Mouse (Mus musculus) hindbrain, embryonic 15.5 days (tissue): Measurements from ENCODE around the gene Adam11. TPM values are rescaled to one million over a fixed set of nuclear protein-coding genes. Genes with fewer than 3 reads are reported as not detected.
"Not testable (repeated sequence)": the region's sequence is repeated elsewhere in the genome, so short reads cannot be mapped to it uniquely, and the experiment has no call there.

Experiments used
- ATAC-seq: fragments of 200-750 bp; cut with Nextera tagmentation; 2 replicates; pipeline ENCODE4 v1.8.0; 2017; ENCODE audit warnings: low read depth, moderate number of reproducible peaks, moderate TSS enrichment; ENCODE audit not compliant: low FRiP score
- H3K27ac ChIP-seq: fragments of 300-500 bp; sonication (generic); replicated peaks from 2 replicates; pipeline ENCODE4 v1.5.1; 2015; ENCODE audit warnings: mild to moderate bottlenecking, inconsistent platforms
- H3K27me3 ChIP-seq: fragments of 300-500 bp; sonication (generic); 2 replicates; pipeline ENCODE4 v1.6.1; 2015; ENCODE audit warnings: control low read depth, inconsistent platforms
- H3K36me3 ChIP-seq: fragments of 300-500 bp; sonication (generic); 2 replicates; pipeline ENCODE4 v1.6.1; 2015; ENCODE audit warnings: control low read depth, inconsistent platforms
- H3K4me1 ChIP-seq: fragments of 300-500 bp; sonication (generic); replicated peaks from 2 replicates; pipeline ENCODE4 v1.6.1; 2015; ENCODE audit warnings: control low read depth, inconsistent platforms
- H3K4me2 ChIP-seq: fragments of 300-500 bp; sonication (generic); 2 replicates; pipeline ENCODE4 v1.6.1; 2015; ENCODE audit warnings: moderate library complexity, mild to moderate bottlenecking, inconsistent platforms
- H3K4me3 ChIP-seq: fragments of 300-500 bp; sonication (generic); 2 replicates; pipeline ENCODE4 v1.5.1; 2015; ENCODE audit warnings: mild to moderate bottlenecking, inconsistent platforms
- H3K9ac ChIP-seq: fragments of 300-500 bp; sonication (generic); 2 replicates; pipeline ENCODE4 v1.6.1; 2015; ENCODE audit warnings: inconsistent platforms
- H3K9me3 ChIP-seq: fragments of 300-500 bp; sonication (generic); 2 replicates; pipeline ENCODE4 v1.6.1; 2016; ENCODE audit warnings: control low read depth, inconsistent platforms
- WGBS: fragments of 180-500 bp; shearing (Covaris S2); methylation state at CpG from one replicate; pipeline ENCODE4 v1.1.7; 2015; 5-methylcytosine and 5-hydroxymethylcytosine counted together
- polyA plus RNA-seq: library from polyadenylated mRNA; unstranded; fragments of >200 nt; fragmentation: Nextera tagmentation; extraction: Ambion mirVana; gene quantifications from 2 replicates; pipeline ENCODE4 v1.2.1, GENCODE M21; 2015

Adam11 gene
- polyA plus RNA-seq, result 25.6 and 25.9 TPM in 2 replicates

DNA sequence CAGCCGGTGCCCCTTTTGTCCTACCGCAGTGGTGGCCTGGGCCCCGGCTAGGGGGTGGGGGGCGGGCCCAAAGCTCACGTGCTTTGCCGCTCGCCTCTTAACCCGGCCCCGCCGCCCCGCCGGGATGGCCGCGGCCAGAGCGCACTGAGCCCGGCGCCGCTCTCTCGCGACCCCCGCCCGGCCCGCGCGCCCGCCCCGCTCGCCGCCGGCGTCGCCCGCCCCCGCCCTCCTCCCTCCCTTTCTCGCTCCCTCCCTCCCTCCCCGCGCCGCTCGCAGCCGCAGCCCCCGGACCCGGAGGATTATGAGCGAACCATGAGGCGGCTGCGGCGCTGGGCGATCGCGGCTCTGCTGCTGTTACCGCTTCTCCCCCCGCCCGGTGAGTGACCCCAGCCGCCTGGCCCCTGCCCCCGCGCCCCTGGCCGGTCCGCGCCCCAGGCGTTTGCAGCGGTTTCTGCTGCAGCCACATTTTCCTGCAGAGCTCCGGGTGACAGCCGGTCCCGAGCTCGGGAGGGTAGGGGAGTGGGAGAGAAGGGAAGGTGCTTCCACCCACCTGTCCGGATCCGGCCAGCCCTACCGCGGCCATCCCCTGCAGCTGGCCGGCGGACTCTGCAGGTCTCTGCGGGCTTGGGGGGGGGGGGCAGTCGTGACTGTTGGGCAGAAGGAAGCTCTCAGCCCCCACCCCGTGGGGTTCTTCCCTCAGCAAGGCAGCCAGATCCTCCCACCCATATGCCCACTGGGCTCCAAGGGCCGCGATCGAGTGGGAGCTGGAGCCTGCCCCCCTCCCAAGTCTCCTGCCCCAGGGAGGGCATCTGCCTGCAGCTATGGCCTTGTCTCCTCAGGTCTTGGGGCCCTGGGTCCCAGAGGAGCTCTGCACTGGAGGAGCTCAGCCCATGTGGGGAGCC lies at the start of gene Adam11:
TSS of gene Adam11 (plus strand) at position 131 of the 902 bp plus-strand sequence.
- no peaks in the 10 kb centered on the region for H3K9me3 ChIP-seq
- H3K9ac ChIP-seq, result peak within 1 kb of the TSS; percentile 96
- 1% methylated on average over 54 of the region's 76 CpGs for WGBS
- peak; percentile 52 for ATAC-seq
- H3K27me3 ChIP-seq, result no peaks in the 10 kb centered on the region
- H3K36me3 ChIP-seq, result no peaks in the 10 kb centered on the region
- H3K4me3 ChIP-seq, result peak within 1 kb of the TSS; percentile 88
- H3K4me2 ChIP-seq, result peak within 1 kb of the TSS; percentile 96
- H3K4me1 ChIP-seq, result peaks cover 24% of the 10 kb centered on the region
- H3K27ac ChIP-seq, result peak within 1 kb of the TSS; percentile 71

GRCm38 (mm10) chr11:102712411-102712810 lies 48.8 kb upstream of the Adam11 start:
- Histone ChIP-seq H3K4me1 (no peaks in the 10 kb centered on the region), H3K36me3 (no peaks in the 10 kb centered on the region), H3K27me3 (no peaks in the 10 kb centered on the region), H3K4me3 (no peak overlapping the region), H3K4me2 (no peak overlapping the region), H3K9ac (no peak overlapping the region), H3K27ac (no peak overlapping the region), H3K9me3 (no peaks in the 10 kb centered on the region)
- WGBS, result 90% methylated on average over 4 of the region's 4 CpGs
- ATAC-seq, result no peak

GRCm38 (mm10) chr11:102714578-102714977 lies 46.7 kb upstream of the Adam11 start:
- not testable (repeated sequence) for H3K9ac ChIP-seq, H3K4me3 ChIP-seq, H3K27ac ChIP-seq, H3K4me2 ChIP-seq, H3K9me3 ChIP-seq, H3K36me3 ChIP-seq, H3K27me3 ChIP-seq, H3K4me1 ChIP-seq, ATAC-seq
- WGBS, result 87% methylated on average over 2 of the region's 2 CpGs

- no peak overlapping the region for H3K4me3 ChIP-seq
- H3K36me3 ChIP-seq, result no peaks in the 10 kb centered on the region
- no peaks in the 10 kb centered on the region for H3K9me3 ChIP-seq
- no peaks in the 10 kb centered on the region for H3K27me3 ChIP-seq
- ATAC-seq, result no peak
- H3K27ac ChIP-seq, result no peak overlapping the region
- no peak overlapping the region for H3K9ac ChIP-seq
- H3K4me2 ChIP-seq, result no peak overlapping the region
- 73% methylated on average over 7 of the region's 7 CpGs for WGBS
- no peaks in the 10 kb centered on the region for H3K4me1 ChIP-seq
These were observed 45.1 kb upstream of the Adam11 start for GRCm38 (mm10) chr11:102716135-102716534.

GRCm38 (mm10) chr11:102725574-102725973 lies 35.7 kb upstream of the Adam11 start:
- WGBS, result 36% methylated on average over 3 of the region's 3 CpGs
- no peaks in the 10 kb centered on the region for H3K4me1 ChIP-seq
- no peak overlapping the region for H3K27ac ChIP-seq
- no peaks in the 10 kb centered on the region for H3K9me3 ChIP-seq
- no peak overlapping the region for H3K4me2 ChIP-seq
- no peak overlapping the region for H3K4me3 ChIP-seq
- no peak for ATAC-seq
- H3K27me3 ChIP-seq, result no peaks in the 10 kb centered on the region
- no peak overlapping the region for H3K9ac ChIP-seq
- H3K36me3 ChIP-seq, result no peaks in the 10 kb centered on the region

- WGBS, result 40% methylated on average over 7 of the region's 7 CpGs
- no peak overlapping the region for H3K9ac ChIP-seq
- H3K27me3 ChIP-seq, result no peaks in the 10 kb centered on the region
- H3K4me3 ChIP-seq, result no peak overlapping the region
- H3K27ac ChIP-seq, result no peak overlapping the region
- H3K4me2 ChIP-seq, result no peak overlapping the region
- no peaks in the 10 kb centered on the region for H3K9me3 ChIP-seq
- H3K36me3 ChIP-seq, result no peaks in the 10 kb centered on the region
- no peaks in the 10 kb centered on the region for H3K4me1 ChIP-seq
- no peak for ATAC-seq
These were observed 32.6 kb upstream of the Adam11 start for GRCm38 (mm10) chr11:102728614-102729013.

GRCm38 (mm10) chr11:102729835-102730234 lies 31.4 kb upstream of the Adam11 start:
- no peak overlapping the region for H3K27ac ChIP-seq
- H3K4me1 ChIP-seq, result no peaks in the 10 kb centered on the region
- H3K27me3 ChIP-seq, result no peaks in the 10 kb centered on the region
- H3K4me3 ChIP-seq, result no peak overlapping the region
- no peaks in the 10 kb centered on the region for H3K9me3 ChIP-seq
- no peak overlapping the region for H3K4me2 ChIP-seq
- no peak overlapping the region for H3K9ac ChIP-seq
- ATAC-seq, result no peak
- WGBS, result 93% methylated on average over 3 of the region's 3 CpGs
- H3K36me3 ChIP-seq, result no peaks in the 10 kb centered on the region

GRCm38 (mm10) chr11:102731366-102731765 lies 29.9 kb upstream of the Adam11 start:
- no peak overlapping the region for H3K9ac ChIP-seq
- H3K4me1 ChIP-seq, result no peaks in the 10 kb centered on the region
- WGBS, result 91% methylated on average over 6 of the region's 6 CpGs
- no peak overlapping the region for H3K4me2 ChIP-seq
- H3K4me3 ChIP-seq, result no peak overlapping the region
- no peaks in the 10 kb centered on the region for H3K9me3 ChIP-seq
- H3K36me3 ChIP-seq, result no peaks in the 10 kb centered on the region
- no peaks in the 10 kb centered on the region for H3K27me3 ChIP-seq
- ATAC-seq, result no peak
- H3K27ac ChIP-seq, result no peak overlapping the region

- no peak overlapping the region for H3K27ac ChIP-seq
- no peaks in the 10 kb centered on the region for H3K4me1 ChIP-seq
- no peak for ATAC-seq
- WGBS, result 74% methylated on average over 5 of the region's 5 CpGs
- H3K4me2 ChIP-seq, result no peak overlapping the region
- H3K27me3 ChIP-seq, result no peaks in the 10 kb centered on the region
- H3K4me3 ChIP-seq, result no peak overlapping the region
- H3K9ac ChIP-seq, result no peak overlapping the region
- no peaks in the 10 kb centered on the region for H3K36me3 ChIP-seq
- no peaks in the 10 kb centered on the region for H3K9me3 ChIP-seq
These were observed 28.1 kb upstream of the Adam11 start for GRCm38 (mm10) chr11:102733146-102733545.

DNA sequence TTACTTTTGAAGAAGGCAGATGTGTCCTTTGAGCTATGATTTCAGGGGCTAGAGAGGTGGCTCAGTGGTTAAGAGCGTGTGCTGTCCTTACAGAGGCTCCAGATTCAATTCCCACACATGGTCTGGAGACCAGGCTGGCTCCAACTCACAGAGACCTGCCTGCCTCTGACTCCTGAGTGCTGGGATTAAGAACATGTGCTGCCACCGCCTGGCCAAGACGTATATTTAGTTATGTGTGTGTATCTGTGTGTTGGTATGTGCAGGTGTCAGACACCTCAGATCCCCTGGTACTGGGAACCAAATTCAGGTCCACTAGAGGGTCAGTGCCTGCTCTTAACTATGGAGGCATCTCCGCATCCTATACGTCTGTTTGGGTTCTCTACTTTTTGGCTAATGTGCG lies 26.3 kb upstream of the Adam11 start:
- whole genome bisulfite sequencing, result 92% methylated on average over 6 of the region's 6 CpGs
- no peak overlapping the region for H3K4me2 ChIP-seq
- no peak overlapping the region for H3K9ac ChIP-seq
- H3K4me3 ChIP-seq, result no peak overlapping the region
- no peak overlapping the region for H3K27ac ChIP-seq
- ATAC-seq, result no peak
- H3K9me3 ChIP-seq, result no peaks in the 10 kb centered on the region
- peaks cover 13% of the 10 kb centered on the region for H3K4me1 ChIP-seq
- no peaks in the 10 kb centered on the region for H3K27me3 ChIP-seq
- no peaks in the 10 kb centered on the region for H3K36me3 ChIP-seq

GRCm38 (mm10) chr11:102738046-102738445 lies 23.2 kb upstream of the Adam11 start:
- Histone ChIP-seq H3K4me2 (no peak overlapping the region), H3K36me3 (no peaks in the 10 kb centered on the region), H3K9me3 (no peaks in the 10 kb centered on the region), H3K27me3 (no peaks in the 10 kb centered on the region), H3K27ac (no peak overlapping the region), H3K4me3 (no peak overlapping the region), H3K4me1 (peaks cover 34% of the 10 kb centered on the region), H3K9ac (no peak overlapping the region)
- ATAC-seq, result no peak
- WGBS, result 87% methylated on average over 3 of the region's 3 CpGs

DNA sequence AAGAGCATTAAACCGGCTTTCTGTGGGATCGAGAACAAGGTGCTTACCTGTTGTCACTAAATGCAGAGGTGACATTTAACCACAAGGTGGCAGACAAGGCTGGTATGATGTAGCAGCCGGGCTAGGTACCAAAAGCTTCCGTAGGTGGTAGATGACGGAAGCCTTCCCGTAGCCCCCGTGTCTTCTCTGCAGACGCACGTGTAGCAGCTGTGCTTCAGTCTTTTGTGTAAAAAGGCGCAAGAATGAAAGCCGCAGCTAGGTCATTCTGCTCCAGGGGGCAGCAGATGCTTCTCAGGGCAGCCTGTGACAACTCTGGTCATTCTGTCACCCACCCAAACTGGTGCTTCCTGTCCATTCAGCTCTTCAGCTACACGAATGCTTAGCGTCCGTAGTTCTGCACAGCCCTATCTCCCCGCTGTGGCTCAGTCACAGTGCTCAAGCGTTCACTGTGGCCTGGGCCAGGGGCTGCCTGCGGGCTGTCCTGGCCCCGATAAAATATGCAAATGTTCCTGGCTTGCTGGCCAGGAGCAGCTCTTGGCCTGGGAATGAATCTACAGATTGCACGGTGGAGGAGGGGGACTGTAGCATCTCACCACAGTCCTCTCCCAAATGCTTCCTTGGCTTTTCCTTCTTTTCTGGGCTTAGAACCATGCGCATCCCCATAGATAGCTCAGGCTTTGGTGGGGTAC lies 21.8 kb upstream of the Adam11 start:
- WGBS, result 4% methylated on average over 20 of the region's 20 CpGs
- Histone ChIP-seq H3K4me3 (peak overlapping the region; percentile 32), H3K27me3 (no peaks in the 10 kb centered on the region), H3K9ac (peak overlapping the region; percentile 8), H3K9me3 (no peaks in the 10 kb centered on the region), H3K27ac (peak overlapping the region; percentile 82), H3K4me2 (peak overlapping the region; percentile 68), H3K4me1 (peaks cover 34% of the 10 kb centered on the region), H3K36me3 (no peaks in the 10 kb centered on the region)
- ATAC-seq, result peak; percentile 88
